Mouse (Mus musculus) midbrain, embryonic 16.5 days (tissue): ENCODE measurements around the gene Eif4ebp2. TPM values are rescaled to one million over a fixed set of nuclear protein-coding genes. Genes with fewer than 3 reads are reported as not detected.

Experiments used
- ATAC-seq: fragments of 200-750 bp; cut with Nextera tagmentation; 2 replicates; pipeline ENCODE4 v1.8.0; 2017; ENCODE audit warnings: moderate TSS enrichment
- H3K27ac ChIP-seq: fragments of 300-500 bp; sonication (generic); 2 replicates; pipeline ENCODE4 v1.5.1; 2014; ENCODE audit warnings: mild to moderate bottlenecking, low read length, mixed read lengths
- H3K27me3 ChIP-seq: fragments of 300-500 bp; sonication (generic); 2 replicates; pipeline ENCODE4 v1.6.1; 2014; ENCODE audit warnings: low read depth, low read length, mixed read lengths; ENCODE audit not compliant: control insufficient read depth, insufficient read depth
- H3K36me3 ChIP-seq: fragments of 300-500 bp; sonication (generic); 2 replicates; pipeline ENCODE4 v1.6.1; 2014; ENCODE audit warnings: mild to moderate bottlenecking, low read length, moderate library complexity, mixed read lengths; ENCODE audit not compliant: control insufficient read depth, insufficient read depth
- H3K4me1 ChIP-seq: fragments of 300-500 bp; sonication (generic); 2 replicates; pipeline ENCODE4 v1.6.1; 2014; ENCODE audit warnings: mild to moderate bottlenecking, low read length, mixed read lengths; ENCODE audit not compliant: control insufficient read depth, insufficient read depth
- H3K4me2 ChIP-seq: fragments of 300-500 bp; sonication (generic); 2 replicates; pipeline ENCODE4 v1.6.1; 2014; ENCODE audit warnings: mild to moderate bottlenecking, low read length, mixed read lengths
- H3K4me3 ChIP-seq: fragments of 300-500 bp; sonication (generic); 2 replicates; pipeline ENCODE4 v1.5.1; 2014; ENCODE audit warnings: low read depth, mild to moderate bottlenecking, low read length, moderate library complexity, mixed read lengths
- H3K9ac ChIP-seq: fragments of 300-500 bp; sonication (generic); 2 replicates; pipeline ENCODE4 v1.6.1; 2014; ENCODE audit warnings: low read depth, low read length, mixed read lengths
- H3K9me3 ChIP-seq: fragments of 300-500 bp; sonication (generic); replicated peaks from 2 replicates; pipeline ENCODE4 v1.6.1; 2014; ENCODE audit warnings: mild to moderate bottlenecking, low read length, mixed read lengths; ENCODE audit not compliant: control insufficient read depth, poor library complexity, severe bottlenecking
- WGBS: fragments of 180-500 bp; shearing (Covaris S2); extraction: QIAGEN DNeasy Blood & Tissue Kit; methylation state at CpG from one replicate; pipeline ENCODE4 v1.1.7; 2014; 5-methylcytosine and 5-hydroxymethylcytosine counted together
- polyA plus RNA-seq: library from polyadenylated mRNA; unstranded; fragments of >200 nt; fragmentation: Nextera tagmentation; extraction: Ambion mirVana; gene quantifications from 2 replicates; pipeline ENCODE4 v1.2.1, GENCODE M21; 2015

Eif4ebp2 gene
- polyA plus RNA-seq = 36.9 and 49.2 TPM in 2 replicates

GRCm38 (mm10) chr10:61452645-61453044 lies at the start of gene Eif4ebp2:
Eif4ebp2 (minus strand) TSS chr10:61452661.
- WGBS = 0% methylated on average over 24 of the region's 36 CpGs
- peaks cover 29% of the 10 kb centered on the region for H3K4me1 ChIP-seq
- peak within 1 kb of the TSS; percentile 97 for H3K9ac ChIP-seq
- peak within 1 kb of the TSS; percentile 99 for H3K4me3 ChIP-seq
- H3K27me3 ChIP-seq = no peaks in the 10 kb centered on the region
- peak within 1 kb of the TSS; percentile 88 for H3K4me2 ChIP-seq
- no peaks in the 10 kb centered on the region for H3K36me3 ChIP-seq
- peak within 1 kb of the TSS; percentile 85 for H3K27ac ChIP-seq
- ATAC-seq = peak; percentile 98
- H3K9me3 ChIP-seq = no peaks in the 10 kb centered on the region

GRCm38 (mm10) chr10:61500756-61501155 lies 48.3 kb upstream of the Eif4ebp2 start:
- no peak for ATAC-seq
- H3K27me3 ChIP-seq = no peaks in the 10 kb centered on the region; the same call in 1 of the 2 replicates
- H3K4me3 ChIP-seq = no peak overlapping the region
- WGBS = 53% methylated on average over 7 of the region's 7 CpGs
- H3K9me3 ChIP-seq = no peaks in the 10 kb centered on the region
- peaks cover 4% of the 10 kb centered on the region; the same call in 1 of the 2 replicates for H3K4me1 ChIP-seq
- no peaks in the 10 kb centered on the region for H3K36me3 ChIP-seq
- no peak overlapping the region for H3K27ac ChIP-seq
- no peak overlapping the region for H3K9ac ChIP-seq
- H3K4me2 ChIP-seq = no peak overlapping the region

GRCm38 (mm10) chr10:61499505-61500466 lies 47.3 kb upstream of the Eif4ebp2 start:
- no peaks in the 10 kb centered on the region; the same call in 1 of the 2 replicates for H3K27me3 ChIP-seq
- H3K9ac ChIP-seq = no peak overlapping the region
- H3K27ac ChIP-seq = no peak overlapping the region
- no peak overlapping the region for H3K4me2 ChIP-seq
- H3K4me1 ChIP-seq = peaks cover 4% of the 10 kb centered on the region; the same call in 1 of the 2 replicates
- ATAC-seq = no peak
- H3K4me3 ChIP-seq = no peak overlapping the region
- WGBS = 80% methylated on average over 20 of the region's 20 CpGs
- H3K9me3 ChIP-seq = no peaks in the 10 kb centered on the region
- no peaks in the 10 kb centered on the region for H3K36me3 ChIP-seq

DNA sequence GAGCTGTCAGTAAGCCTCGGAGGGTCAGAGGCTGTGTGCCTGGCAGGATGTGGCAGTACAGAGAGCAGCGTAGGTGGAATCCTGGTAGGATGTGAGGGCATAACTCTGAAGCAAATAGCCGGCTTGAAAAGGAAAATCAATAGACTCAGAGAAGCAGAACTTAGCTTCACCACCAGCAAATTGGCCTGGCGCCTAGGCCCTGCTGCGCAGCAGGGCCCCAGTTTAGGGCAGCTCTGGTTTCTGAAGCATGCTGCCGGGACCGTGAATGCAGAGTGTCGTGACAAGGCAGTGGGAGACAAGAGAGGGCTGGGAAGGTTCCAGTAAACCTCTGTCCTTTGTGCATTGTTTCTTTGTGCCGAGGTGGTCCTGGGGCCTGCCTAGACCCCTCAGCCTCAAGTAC lies 43.8 kb upstream of the Eif4ebp2 start:
- Histone ChIP-seq H3K9me3 (no peaks in the 10 kb centered on the region), H3K4me3 (no peak overlapping the region), H3K27me3 (no peaks in the 10 kb centered on the region; the same call in 1 of the 2 replicates), H3K4me2 (no peak overlapping the region), H3K27ac (0 out of 2 replicates have a peak overlapping the region, but pooled peaks have one; percentile 38), H3K4me1 (peaks cover 4% of the 10 kb centered on the region; the same call in 1 of the 2 replicates), H3K36me3 (no peaks in the 10 kb centered on the region), H3K9ac (peak overlapping the region; percentile 30; the same call in 1 of the 2 replicates)
- no peak for ATAC-seq
- 37% methylated on average over 9 of the region's 9 CpGs for WGBS

- 0 out of 2 replicates have a peak overlapping the region, but pooled peaks have one; percentile 10 for H3K9ac ChIP-seq
- peaks cover 4% of the 10 kb centered on the region; the same call in 1 of the 2 replicates for H3K4me1 ChIP-seq
- no peaks in the 10 kb centered on the region for H3K36me3 ChIP-seq
- H3K27me3 ChIP-seq = no peaks in the 10 kb centered on the region; the same call in 1 of the 2 replicates
- H3K4me3 ChIP-seq = no peak overlapping the region
- H3K9me3 ChIP-seq = no peaks in the 10 kb centered on the region
- no peak for ATAC-seq
- H3K27ac ChIP-seq = no peak overlapping the region
- no peak overlapping the region for H3K4me2 ChIP-seq
- WGBS = 42% methylated on average over 4 of the region's 4 CpGs
These were observed 43.0 kb upstream of the Eif4ebp2 start for GRCm38 (mm10) chr10:61495461-61495860.

GRCm38 (mm10) chr10:61492040-61492439 lies 39.6 kb upstream of the Eif4ebp2 start:
- ATAC-seq = peak; percentile 52; the same call in 1 of the 2 replicates
- Histone ChIP-seq H3K36me3 (no peaks in the 10 kb centered on the region), H3K4me1 (peaks cover 4% of the 10 kb centered on the region; the same call in 1 of the 2 replicates), H3K9me3 (no peaks in the 10 kb centered on the region), H3K27me3 (no peaks in the 10 kb centered on the region; the same call in 1 of the 2 replicates), H3K4me2 (no peak overlapping the region), H3K9ac (no peak overlapping the region), H3K27ac (no peak overlapping the region), H3K4me3 (no peak overlapping the region)
- WGBS = 8% methylated on average over 11 of the region's 11 CpGs

DNA sequence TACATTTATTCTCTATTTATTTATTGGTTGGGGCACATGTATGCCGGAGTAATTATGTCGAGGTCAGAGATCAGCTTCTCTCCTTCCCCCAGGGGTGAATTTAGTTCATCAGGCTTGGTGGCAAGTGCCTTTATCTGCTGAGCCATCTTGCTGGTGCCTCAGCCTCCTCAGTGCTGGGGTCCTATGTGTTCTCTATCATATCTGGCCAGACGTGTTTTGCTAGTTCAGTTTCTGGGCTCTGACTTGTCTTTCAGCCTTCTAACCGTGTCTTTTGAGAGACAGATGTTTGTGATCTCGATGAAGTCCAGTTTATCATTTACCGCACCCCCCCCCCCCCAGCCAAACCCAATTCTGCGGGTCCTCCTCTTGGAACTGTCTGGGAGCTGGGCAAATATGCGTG lies 39.1 kb upstream of the Eif4ebp2 start:
- Histone ChIP-seq H3K4me2 (no peak overlapping the region), H3K9me3 (no peaks in the 10 kb centered on the region), H3K9ac (no peak overlapping the region), H3K27me3 (no peaks in the 10 kb centered on the region), H3K36me3 (no peaks in the 10 kb centered on the region), H3K4me3 (no peak overlapping the region), H3K4me1 (peaks cover 4% of the 10 kb centered on the region; the same call in 1 of the 2 replicates), H3K27ac (no peak overlapping the region)
- ATAC-seq = no peak
- 58% methylated on average over 8 of the region's 8 CpGs for WGBS

DNA sequence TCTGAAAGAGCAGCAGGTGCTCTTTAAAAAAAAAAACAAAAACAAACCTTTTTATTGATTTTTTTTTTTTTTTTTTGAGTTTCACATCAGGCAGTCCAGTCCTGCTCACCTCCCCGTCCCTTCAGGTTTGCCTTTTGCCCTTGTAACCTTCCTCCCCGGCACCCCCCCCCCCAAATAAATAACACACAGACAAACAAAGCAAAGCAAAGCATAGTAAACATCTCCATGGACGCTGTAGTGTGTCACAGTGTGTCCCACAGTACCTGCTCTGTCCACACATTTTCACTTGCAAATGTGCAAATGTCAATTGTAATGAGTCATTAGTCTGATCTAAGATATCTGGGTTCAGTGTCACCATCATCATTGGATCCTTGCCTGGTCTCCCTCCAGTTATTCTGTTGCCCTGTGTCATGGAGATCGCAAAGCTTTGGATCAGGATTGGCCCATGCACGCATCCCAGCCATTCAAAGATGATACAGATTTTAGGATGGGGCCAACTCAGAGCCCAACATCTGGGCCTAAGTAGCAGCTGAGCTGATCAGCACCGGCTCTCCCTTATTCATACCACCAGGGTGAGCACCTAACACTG lies 36.2 kb upstream of the Eif4ebp2 start:
- WGBS = 93% methylated on average over 6 of the region's 6 CpGs
- H3K4me2 ChIP-seq = no peak overlapping the region
- ATAC-seq = no peak

More for the DNA sequence above, 36.2 kb upstream of the Eif4ebp2 start:
- Histone ChIP-seq H3K9me3 (no peaks in the 10 kb centered on the region), H3K9ac (no peak overlapping the region), H3K4me3 (no peak overlapping the region), H3K27ac (no peak overlapping the region), H3K4me1 (no peaks in the 10 kb centered on the region), H3K27me3 (no peaks in the 10 kb centered on the region), H3K36me3 (no peaks in the 10 kb centered on the region)
